Mouse (Mus musculus): ENCODE results near the gene 1700025G04Rik.

1700025G04Rik gene

DNA sequence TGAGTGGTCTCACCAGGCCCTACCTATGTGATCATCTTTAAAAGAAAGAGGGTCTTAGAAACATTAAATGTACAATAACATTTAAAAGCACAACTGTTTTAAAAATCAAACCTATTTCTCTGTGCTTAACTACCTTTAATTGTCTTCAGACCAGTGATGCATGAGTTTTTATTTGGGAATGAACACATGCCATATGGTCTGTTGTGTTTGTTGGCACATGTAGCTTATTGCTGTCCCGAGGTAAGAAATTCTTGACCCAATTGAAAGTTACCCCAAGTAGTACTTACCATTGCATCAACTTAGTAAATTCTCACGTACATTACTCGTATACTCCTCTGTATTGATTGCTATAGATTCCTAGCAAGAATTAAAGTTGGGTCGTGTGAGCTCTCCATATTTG lies 254.7 kb downstream of the 1700025G04Rik start:
- peaks cover 7% of the 10 kb centered on the region for H3K9me3 ChIP-seq (ENCODE audit: low read length)
- no peaks in the 10 kb centered on the region for H3K36me3 ChIP-seq (ENCODE audit: insufficient read depth, low read length)
- H3K4me1 ChIP-seq (replicated peaks; ENCODE audit: low read depth, low read length) = peaks cover 6% of the 10 kb centered on the region
- H3K4me3 ChIP-seq (replicated peaks; ENCODE audit: low read length) = no peak overlapping the region
- TF ChIP-seq POU5F1 (IDR thresholded peaks at IDR 0.05; ENCODE audit: borderline replicate concordance, low read length) (no peak), CTCF (conservative IDR thresholded peaks at IDR 0.05; ENCODE audit: low read length) (no peak), NANOG (IDR thresholded peaks at IDR 0.05; ENCODE audit: borderline replicate concordance, low read length) (no peak)
- H3K27me3 ChIP-seq (ENCODE audit: insufficient read depth, low read length) = no peaks in the 10 kb centered on the region

DNA sequence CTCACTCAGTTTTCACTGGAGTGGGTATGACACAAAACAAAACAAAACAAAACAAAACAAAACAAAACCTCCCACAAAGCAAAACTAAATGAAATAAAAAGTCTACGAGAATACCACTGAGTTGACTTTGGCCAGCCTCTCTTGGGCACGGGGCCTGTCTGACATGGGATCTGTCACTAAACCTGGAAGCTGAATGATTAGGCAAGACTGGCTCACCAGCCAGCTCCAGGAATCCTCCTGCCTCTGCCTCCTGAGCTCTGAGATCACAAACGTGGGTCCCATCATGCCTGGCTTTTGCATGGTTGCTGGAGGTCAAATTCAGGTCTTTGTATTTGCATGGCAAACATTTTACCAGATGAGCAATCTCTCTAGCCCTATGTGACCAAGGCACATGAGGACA lies 258.1 kb downstream of the 1700025G04Rik start:
- peaks cover 6% of the 10 kb centered on the region for H3K4me1 ChIP-seq (replicated peaks; ENCODE audit: low read depth, low read length)
- H3K4me3 ChIP-seq (replicated peaks; ENCODE audit: low read length) = no peak overlapping the region
- no peaks in the 10 kb centered on the region for H3K36me3 ChIP-seq (ENCODE audit: insufficient read depth, low read length)
- TF ChIP-seq CTCF (conservative IDR thresholded peaks at IDR 0.05; ENCODE audit: low read length) = no peak
- no peak for TF ChIP-seq NANOG (IDR thresholded peaks at IDR 0.05; ENCODE audit: borderline replicate concordance, low read length)
- no peak for TF ChIP-seq POU5F1 (IDR thresholded peaks at IDR 0.05; ENCODE audit: borderline replicate concordance, low read length)
- H3K9me3 ChIP-seq (ENCODE audit: low read length) = peaks cover 7% of the 10 kb centered on the region
- no peaks in the 10 kb centered on the region for H3K27me3 ChIP-seq (ENCODE audit: insufficient read depth, low read length)

DNA sequence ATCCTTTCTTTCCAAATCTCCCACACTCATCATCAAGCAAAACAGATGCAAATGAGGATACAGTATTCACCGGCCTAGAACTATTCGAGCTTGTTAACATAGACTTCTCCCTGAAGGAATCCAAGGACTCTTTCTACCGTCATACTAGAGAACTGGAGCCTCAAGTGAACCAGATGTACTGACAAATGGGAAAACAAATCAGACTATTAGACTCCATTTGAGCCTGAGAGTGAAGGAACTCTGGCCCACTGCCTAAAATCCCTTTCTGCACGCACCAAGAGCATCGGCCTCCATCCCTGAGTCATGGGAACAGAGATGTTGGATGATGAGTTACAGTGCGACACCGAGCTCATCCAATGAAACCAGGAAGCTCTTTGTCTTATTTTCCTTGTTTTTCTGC lies 264.9 kb downstream of the 1700025G04Rik start:
- TF ChIP-seq POU5F1 (IDR thresholded peaks at IDR 0.05; ENCODE audit: borderline replicate concordance, low read length) = no peak
- TF ChIP-seq NANOG (IDR thresholded peaks at IDR 0.05; ENCODE audit: borderline replicate concordance, low read length) = no peak
- no peak for TF ChIP-seq CTCF (conservative IDR thresholded peaks at IDR 0.05; ENCODE audit: low read length)
- no peaks in the 10 kb centered on the region for H3K27me3 ChIP-seq (ENCODE audit: insufficient read depth, low read length)
- H3K36me3 ChIP-seq (ENCODE audit: insufficient read depth, low read length) = peaks cover 1% of the 10 kb centered on the region; the same call in 1 of the 2 replicates
- no peaks in the 10 kb centered on the region for H3K9me3 ChIP-seq (ENCODE audit: low read length)
- peaks cover 3% of the 10 kb centered on the region; the same call in 1 of the 2 replicates for H3K4me1 ChIP-seq (replicated peaks; ENCODE audit: low read depth, low read length)
- H3K4me3 ChIP-seq (replicated peaks; ENCODE audit: low read length) = no peak overlapping the region

DNA sequence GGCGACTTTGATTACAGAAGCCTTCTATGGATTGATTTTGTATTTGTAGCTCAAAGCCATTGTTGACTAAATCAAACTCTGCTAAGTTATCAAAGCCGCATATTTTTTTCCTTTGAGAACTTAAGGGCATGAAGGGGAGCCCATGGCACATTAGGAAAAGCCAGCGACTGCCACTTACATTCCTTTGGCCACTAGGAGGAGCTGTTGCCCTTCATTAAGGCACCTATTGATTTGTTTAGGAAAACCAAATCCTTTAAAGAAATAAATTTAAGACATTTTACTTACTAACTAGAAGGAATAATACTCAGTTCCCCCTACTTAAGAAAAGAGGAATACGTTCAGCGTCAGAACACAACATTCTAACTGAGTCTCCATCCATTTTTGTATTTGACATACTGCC lies 269.5 kb downstream of the 1700025G04Rik start:
- Histone ChIP-seq H3K4me1 (replicated peaks; ENCODE audit: low read depth, low read length) (peaks cover 3% of the 10 kb centered on the region; the same call in 1 of the 2 replicates), H3K27me3 (ENCODE audit: insufficient read depth, low read length) (no peaks in the 10 kb centered on the region), H3K36me3 (ENCODE audit: insufficient read depth, low read length) (peaks cover 38% of the 10 kb centered on the region), H3K4me3 (replicated peaks; ENCODE audit: low read length) (no peak overlapping the region), H3K9me3 (ENCODE audit: low read length) (no peaks in the 10 kb centered on the region)
- TF ChIP-seq POU5F1 (IDR thresholded peaks at IDR 0.05; ENCODE audit: borderline replicate concordance, low read length) (no peak), NANOG (IDR thresholded peaks at IDR 0.05; ENCODE audit: borderline replicate concordance, low read length) (no peak), CTCF (conservative IDR thresholded peaks at IDR 0.05; ENCODE audit: low read length) (peak; percentile 92)

DNA sequence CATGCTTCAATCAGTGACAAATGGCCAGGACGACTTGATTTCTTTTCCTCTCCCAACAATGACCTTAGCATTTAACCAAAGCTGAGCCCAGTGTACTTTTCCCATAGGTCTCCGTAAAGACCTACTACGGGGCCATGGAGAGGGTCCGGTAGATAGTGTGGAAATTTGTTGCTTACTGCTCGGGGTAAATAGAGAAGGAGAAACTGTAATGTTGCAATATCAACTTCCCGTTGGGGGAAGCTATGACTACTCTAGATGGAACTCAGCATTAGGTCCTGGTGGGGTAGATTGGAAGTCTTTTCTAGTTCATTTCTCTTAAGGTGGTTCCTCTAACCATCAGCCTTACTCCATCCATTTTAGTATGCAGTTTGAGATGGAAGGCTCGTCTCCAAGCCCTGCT lies 270.7 kb downstream of the 1700025G04Rik start:
- Histone ChIP-seq H3K9me3 (ENCODE audit: low read length) (no peaks in the 10 kb centered on the region), H3K36me3 (ENCODE audit: insufficient read depth, low read length) (peaks cover 38% of the 10 kb centered on the region), H3K4me3 (replicated peaks; ENCODE audit: low read length) (no peak overlapping the region), H3K27me3 (ENCODE audit: insufficient read depth, low read length) (no peaks in the 10 kb centered on the region), H3K4me1 (replicated peaks; ENCODE audit: low read depth, low read length) (peaks cover 3% of the 10 kb centered on the region; the same call in 1 of the 2 replicates)
- TF ChIP-seq NANOG (IDR thresholded peaks at IDR 0.05; ENCODE audit: borderline replicate concordance, low read length) (no peak), POU5F1 (IDR thresholded peaks at IDR 0.05; ENCODE audit: borderline replicate concordance, low read length) (no peak), CTCF (conservative IDR thresholded peaks at IDR 0.05; ENCODE audit: low read length) (no peak)

DNA sequence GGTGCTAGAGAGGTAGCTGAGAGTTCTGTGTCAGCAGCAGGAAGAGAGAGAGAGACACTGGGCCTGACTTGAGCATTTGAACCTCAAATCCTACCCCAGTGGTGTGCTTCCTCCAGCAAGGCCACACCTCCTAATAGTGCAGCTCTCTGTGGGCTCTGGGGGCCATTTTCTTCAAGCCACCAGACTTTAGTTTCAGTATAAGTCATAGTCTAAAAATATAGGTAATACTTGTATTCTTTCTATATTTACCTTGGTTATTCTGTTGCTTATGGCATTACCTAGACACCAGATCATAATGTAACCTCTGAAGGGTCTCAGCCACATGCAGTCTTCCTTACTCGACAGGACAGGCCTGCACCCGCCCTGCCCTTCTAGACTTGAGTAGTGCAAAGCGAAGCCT lies 273.9 kb downstream of the 1700025G04Rik start:
- no peak for TF ChIP-seq POU5F1 (IDR thresholded peaks at IDR 0.05; ENCODE audit: borderline replicate concordance, low read length)
- TF ChIP-seq CTCF (conservative IDR thresholded peaks at IDR 0.05; ENCODE audit: low read length) = no peak
- no peak for TF ChIP-seq NANOG (IDR thresholded peaks at IDR 0.05; ENCODE audit: borderline replicate concordance, low read length)

DNA sequence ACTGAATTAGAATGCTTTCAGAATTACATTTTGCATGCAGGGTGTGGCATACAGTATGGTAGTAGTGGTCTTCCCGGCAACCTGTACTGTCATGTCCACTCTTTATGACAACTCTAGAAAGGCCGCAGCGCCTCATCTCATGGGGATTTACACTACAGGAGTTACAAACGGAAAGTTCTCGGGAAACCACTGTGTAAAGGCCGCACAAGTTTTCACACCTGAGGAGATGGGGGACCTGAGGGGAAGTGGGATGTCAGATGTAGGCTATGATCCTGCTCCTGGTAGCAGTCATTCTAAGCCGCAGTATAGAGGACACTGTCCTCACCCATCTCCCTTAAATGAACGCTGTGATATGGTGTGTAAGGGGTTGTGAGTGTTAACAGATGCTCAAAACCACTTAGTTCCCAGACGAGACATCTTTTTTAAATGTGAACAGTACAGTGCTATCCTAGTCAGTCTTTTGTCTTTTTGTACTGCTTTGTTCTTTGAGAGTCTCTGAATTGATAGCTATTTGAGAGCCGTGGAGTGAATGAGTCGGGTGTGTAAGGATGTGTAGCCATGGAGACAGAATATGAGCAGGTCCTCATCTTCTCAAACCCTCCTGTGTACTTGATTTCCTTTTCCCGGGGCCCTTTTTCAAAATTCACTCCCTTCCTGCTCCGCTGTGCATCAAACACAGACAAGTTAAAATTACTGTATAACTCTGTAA lies 277.8 kb downstream of the 1700025G04Rik start:
- no peaks in the 10 kb centered on the region for H3K27me3 ChIP-seq (ENCODE audit: insufficient read depth, low read length)
- H3K9me3 ChIP-seq (ENCODE audit: low read length) = no peaks in the 10 kb centered on the region
- H3K36me3 ChIP-seq (ENCODE audit: insufficient read depth, low read length) = peaks cover 56% of the 10 kb centered on the region
- H3K4me3 ChIP-seq (replicated peaks; ENCODE audit: low read length) = no peak overlapping the region
- H3K4me1 ChIP-seq (replicated peaks; ENCODE audit: low read depth, low read length) = no peaks in the 10 kb centered on the region
- TF ChIP-seq NANOG (IDR thresholded peaks at IDR 0.05; ENCODE audit: borderline replicate concordance, low read length) = no peak

More for the DNA sequence above, 273.9 kb downstream of the 1700025G04Rik start:
- Histone ChIP-seq H3K4me3 (replicated peaks; ENCODE audit: low read length) (no peak overlapping the region), H3K27me3 (ENCODE audit: insufficient read depth, low read length) (no peaks in the 10 kb centered on the region), H3K36me3 (ENCODE audit: insufficient read depth, low read length) (peaks cover 55% of the 10 kb centered on the region), H3K4me1 (replicated peaks; ENCODE audit: low read depth, low read length) (no peaks in the 10 kb centered on the region), H3K9me3 (ENCODE audit: low read length) (no peaks in the 10 kb centered on the region)

DNA sequence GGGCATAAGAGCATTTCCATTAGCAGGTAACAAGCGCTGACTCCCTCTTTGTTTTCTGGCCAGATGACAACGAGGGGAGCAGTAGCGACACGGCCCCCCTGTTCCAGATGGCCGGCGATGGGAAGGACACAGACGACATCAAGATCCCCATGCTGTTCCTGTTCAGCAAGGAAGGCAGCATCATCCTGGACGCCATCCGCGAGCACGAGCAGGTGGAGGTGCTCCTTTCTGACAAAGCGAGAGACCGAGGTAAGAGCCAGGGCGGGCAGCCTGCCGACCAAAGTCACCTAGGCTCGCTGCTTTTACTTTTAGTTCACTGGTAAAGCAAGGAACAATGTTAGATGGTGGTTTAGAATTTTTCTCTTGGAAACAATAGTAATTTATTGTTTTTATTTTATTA lies 278.5 kb downstream of the 1700025G04Rik start:
- H3K4me3 ChIP-seq (replicated peaks; ENCODE audit: low read length) = no peak overlapping the region
- H3K27me3 ChIP-seq (ENCODE audit: insufficient read depth, low read length) = no peaks in the 10 kb centered on the region
- no peaks in the 10 kb centered on the region for H3K9me3 ChIP-seq (ENCODE audit: low read length)
- H3K4me1 ChIP-seq (replicated peaks; ENCODE audit: low read depth, low read length) = no peaks in the 10 kb centered on the region
- peaks cover 56% of the 10 kb centered on the region for H3K36me3 ChIP-seq (ENCODE audit: insufficient read depth, low read length)
- TF ChIP-seq NANOG (IDR thresholded peaks at IDR 0.05; ENCODE audit: borderline replicate concordance, low read length) (no peak), POU5F1 (IDR thresholded peaks at IDR 0.05; ENCODE audit: borderline replicate concordance, low read length) (no peak), CTCF (conservative IDR thresholded peaks at IDR 0.05; ENCODE audit: low read length) (no peak)
